Mouse (Mus musculus): ENCODE data around the gene Arhgap45. TPM values are rescaled to one million over a fixed set of nuclear protein-coding genes. Genes with fewer than 3 reads are reported as not detected.
A peak's percentile ranks its signal among the peaks of the same experiment; 100 is the strongest.

Arhgap45 gene
- polyA plus RNA-seq, 1 experiment from 2014 or later = 4.6 TPM

DNA sequence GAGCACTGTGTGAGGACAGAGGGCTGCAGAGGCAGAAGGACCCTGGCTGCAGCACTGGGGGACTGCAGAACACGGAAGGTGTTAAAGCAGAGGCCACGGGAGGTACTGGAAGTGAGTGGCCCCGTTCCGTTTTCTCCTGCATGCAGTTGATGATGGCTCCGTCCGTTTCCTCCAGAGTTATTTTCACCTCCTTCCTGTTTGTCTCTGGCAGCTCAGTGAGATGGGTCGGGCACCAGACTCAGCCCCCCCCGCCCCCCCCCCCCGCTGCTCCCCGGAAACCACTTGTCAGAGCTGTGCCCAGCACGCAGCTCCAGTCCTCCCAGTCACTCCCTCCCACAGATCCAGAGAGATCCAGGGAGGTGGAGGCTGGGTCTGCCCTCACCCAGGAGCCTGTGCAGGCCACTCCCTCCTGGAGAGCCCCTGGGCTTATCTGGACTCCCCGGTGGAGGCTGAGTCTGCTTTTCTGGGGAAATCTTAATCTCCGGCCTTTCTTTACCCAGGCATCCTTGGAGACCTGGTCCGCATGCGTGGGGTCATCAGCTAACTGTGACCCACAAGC is 2.4 kb downstream of the Arhgap45 start:
- WGBS = 9% methylated on average over 15 of the region's 15 CpGs
- ATAC-seq (ENCODE audit: insufficient number of reproducible peaks, insufficient read depth, low FRiP score, low TSS enrichment, low read depth) = no peak
- Histone ChIP-seq H3K27me3 (peaks cover 62% of the 10 kb centered on the region), H3K36me3 (no peaks in the 10 kb centered on the region), H3K4me3 (no peak overlapping the region; the same call in 1 of the 2 replicates), H3K27ac (no peak overlapping the region), H3K4me1 (peaks cover 24% of the 10 kb centered on the region), H3K9ac (peak overlapping the region; percentile 27; the same call in 1 of the 2 replicates), H3K4me2 (peak overlapping the region; percentile 26), H3K9me3 (no peaks in the 10 kb centered on the region)

DNA sequence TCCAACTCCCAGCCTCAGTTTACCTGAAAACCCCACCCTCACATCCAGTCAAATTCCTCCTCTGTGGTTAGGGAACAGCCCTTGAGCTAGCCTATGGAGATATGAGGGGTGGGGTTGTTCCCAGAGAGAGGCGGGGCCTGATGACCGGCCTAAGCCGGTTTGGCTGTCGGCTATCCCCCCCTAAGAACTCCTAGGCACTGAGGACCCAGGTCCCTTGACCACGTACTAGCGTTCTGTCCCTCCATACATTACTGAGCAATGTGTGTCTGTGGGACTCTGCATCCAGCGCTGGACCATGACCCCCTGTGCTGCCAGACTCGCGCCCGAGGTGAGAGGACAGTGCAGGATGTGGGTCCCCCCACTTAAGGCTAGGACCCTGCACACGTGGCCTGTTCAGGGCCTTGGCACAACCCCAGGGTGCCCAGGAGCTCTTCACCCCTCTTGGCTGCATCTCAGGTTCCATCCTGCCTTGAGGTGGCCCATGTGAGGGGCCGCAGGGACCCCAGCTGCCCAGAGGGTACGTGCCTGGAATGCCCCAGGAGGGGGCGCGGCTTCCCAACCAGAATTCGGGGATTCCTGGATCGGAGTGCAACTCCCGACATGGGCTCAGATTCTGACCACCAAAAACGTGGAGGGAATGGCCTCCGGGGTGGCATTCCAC is 3.1 kb downstream of the Arhgap45 start:
- H3K27ac ChIP-seq = no peak overlapping the region
- peak overlapping the region; percentile 14 for H3K4me3 ChIP-seq
- peak; percentile 28 for ATAC-seq (ENCODE audit: insufficient number of reproducible peaks, insufficient read depth, low FRiP score, low TSS enrichment, low read depth)
- H3K27me3 ChIP-seq = peaks cover 54% of the 10 kb centered on the region
- peaks cover 24% of the 10 kb centered on the region for H3K4me1 ChIP-seq
- H3K9me3 ChIP-seq = no peaks in the 10 kb centered on the region
- H3K36me3 ChIP-seq = no peaks in the 10 kb centered on the region
- peak overlapping the region; percentile 52; the same call in 1 of the 2 replicates for H3K9ac ChIP-seq
- WGBS = 8% methylated on average over 20 of the region's 20 CpGs
- H3K4me2 ChIP-seq = peak overlapping the region; percentile 44

- Histone ChIP-seq H3K4me2 (peak overlapping the region; percentile 44), H3K27ac (no peak overlapping the region), H3K4me1 (peaks cover 24% of the 10 kb centered on the region), H3K4me3 (peak overlapping the region; percentile 14; the same call in 1 of the 2 replicates), H3K36me3 (no peaks in the 10 kb centered on the region), H3K9me3 (no peaks in the 10 kb centered on the region), H3K27me3 (peaks cover 48% of the 10 kb centered on the region), H3K9ac (0 out of 2 replicates have a peak overlapping the region, but pooled peaks have one; percentile 52)
- ATAC-seq (ENCODE audit: insufficient number of reproducible peaks, insufficient read depth, low FRiP score, low TSS enrichment, low read depth) = no peak
- 31% methylated on average over 11 of the region's 11 CpGs for WGBS
Measured at GRCm38 (mm10) chr10:80020191-80020590, 3.7 kb downstream of the Arhgap45 start.

DNA sequence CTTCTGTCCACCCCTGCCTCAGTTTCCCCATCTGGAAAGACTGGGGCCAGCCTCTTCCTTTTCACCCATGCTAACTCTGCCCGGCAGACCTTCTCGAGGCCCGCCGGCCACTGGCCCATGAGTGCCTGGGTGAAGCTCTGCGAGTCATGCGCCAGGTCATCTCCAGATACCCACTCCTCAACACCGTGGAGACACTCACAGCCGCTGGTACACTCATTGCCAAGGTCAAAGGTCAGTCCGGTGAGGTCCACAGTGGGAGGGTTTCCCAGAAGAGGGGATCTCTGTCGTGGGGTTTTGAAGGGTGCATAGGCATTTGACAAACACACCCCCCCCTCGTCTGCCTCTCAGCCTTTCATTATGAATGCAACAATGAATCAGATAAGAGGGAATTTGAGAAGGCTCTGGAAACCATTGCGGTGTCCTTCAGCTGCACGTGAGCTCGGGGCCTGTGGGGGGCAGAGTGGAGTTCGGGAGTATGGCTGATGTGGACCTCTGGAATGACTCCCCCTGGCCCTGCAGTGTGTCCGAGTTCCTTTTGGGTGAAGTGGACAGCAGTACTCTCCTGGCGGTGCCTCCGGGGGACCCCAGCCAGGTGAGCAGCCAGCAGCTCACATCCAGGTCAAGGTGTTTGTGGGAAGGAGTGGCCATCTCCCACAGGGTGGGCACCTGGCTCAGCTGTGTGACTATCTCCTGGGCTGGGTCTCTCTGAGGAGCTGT is 4.3 kb downstream of the Arhgap45 start:
- Histone ChIP-seq H3K27me3 (peaks cover 42% of the 10 kb centered on the region), H3K4me3 (no peak overlapping the region), H3K9me3 (no peaks in the 10 kb centered on the region), H3K4me1 (peaks cover 24% of the 10 kb centered on the region), H3K4me2 (peak overlapping the region; percentile 44; the same call in 1 of the 2 replicates), H3K27ac (no peak overlapping the region), H3K36me3 (no peaks in the 10 kb centered on the region), H3K9ac (no peak overlapping the region)
- WGBS = 79% methylated on average over 18 of the region's 18 CpGs
- no peak for ATAC-seq (ENCODE audit: insufficient number of reproducible peaks, insufficient read depth, low FRiP score, low TSS enrichment, low read depth)

DNA sequence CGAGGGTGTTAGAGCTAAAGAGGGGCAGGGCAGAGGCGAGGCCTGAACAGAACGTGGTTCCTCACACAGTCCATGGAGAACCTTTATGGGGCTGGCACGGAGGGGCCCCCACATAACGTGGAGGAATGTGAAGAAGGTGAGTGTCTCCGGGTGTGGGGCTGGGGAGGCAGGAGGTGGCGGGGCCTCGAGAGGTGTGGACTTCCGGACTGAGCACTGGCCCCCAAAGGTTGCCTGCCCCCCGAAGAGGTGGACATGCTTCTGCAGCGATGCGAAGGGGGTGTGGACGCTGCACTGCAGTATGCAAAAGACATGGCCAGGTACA is 4.8 kb downstream of the Arhgap45 start:
- Histone ChIP-seq H3K27me3 (peaks cover 37% of the 10 kb centered on the region), H3K9ac (no peak overlapping the region), H3K4me2 (no peak overlapping the region), H3K9me3 (no peaks in the 10 kb centered on the region), H3K4me3 (no peak overlapping the region), H3K27ac (no peak overlapping the region), H3K36me3 (no peaks in the 10 kb centered on the region), H3K4me1 (peaks cover 24% of the 10 kb centered on the region)
- WGBS = 90% methylated on average over 13 of the region's 13 CpGs
- no peak for ATAC-seq (ENCODE audit: insufficient number of reproducible peaks, insufficient read depth, low FRiP score, low TSS enrichment, low read depth)

DNA sequence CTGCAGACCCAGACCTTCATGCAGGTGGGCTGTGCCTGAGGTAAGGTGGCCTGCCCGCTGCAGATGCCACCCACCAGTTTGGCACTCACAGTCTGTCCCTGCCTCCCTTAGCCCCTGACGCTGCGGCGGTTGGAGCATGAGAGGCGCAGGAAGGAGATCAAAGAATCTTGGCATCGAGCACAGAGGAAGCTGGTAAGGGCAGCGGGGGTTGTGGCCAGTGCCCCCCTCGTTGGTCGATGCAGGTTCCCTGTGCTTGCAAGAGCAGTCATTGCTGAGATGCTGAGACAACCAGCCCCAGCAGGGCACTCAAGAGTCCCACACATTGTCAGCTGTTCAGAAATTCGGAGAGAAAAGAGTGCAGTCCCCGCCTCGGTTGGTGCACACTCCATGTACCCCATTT is 5.7 kb downstream of the Arhgap45 start:
- Histone ChIP-seq H3K4me2 (no peak overlapping the region), H3K4me3 (no peak overlapping the region), H3K9me3 (no peaks in the 10 kb centered on the region), H3K36me3 (no peaks in the 10 kb centered on the region), H3K27ac (no peak overlapping the region), H3K4me1 (peaks cover 24% of the 10 kb centered on the region), H3K27me3 (peaks cover 29% of the 10 kb centered on the region), H3K9ac (no peak overlapping the region)
- 91% methylated on average over 12 of the region's 12 CpGs for WGBS
- no peak for ATAC-seq (ENCODE audit: insufficient number of reproducible peaks, insufficient read depth, low FRiP score, low TSS enrichment, low read depth)

DNA sequence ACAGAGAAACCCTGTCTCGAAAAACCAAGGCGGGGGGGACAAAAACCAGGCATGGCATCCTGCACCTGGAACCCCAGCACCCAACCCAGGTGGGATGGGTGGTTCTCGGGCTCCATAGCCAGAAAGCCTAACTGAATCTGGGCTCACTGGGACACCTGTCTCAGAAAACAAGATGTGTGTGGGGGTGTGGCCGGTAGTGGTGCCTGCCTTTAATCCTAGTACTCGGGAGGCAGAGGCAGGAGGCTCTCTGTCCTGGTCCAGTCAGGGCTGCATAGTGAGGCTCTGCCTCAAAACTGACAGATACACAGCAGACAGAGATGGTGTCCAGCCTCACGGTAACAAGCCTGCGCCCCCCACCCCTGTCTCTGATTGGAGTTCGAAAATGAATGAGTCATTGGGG is 6.4 kb downstream of the Arhgap45 start:
- H3K36me3 ChIP-seq = no peaks in the 10 kb centered on the region
- peaks cover 22% of the 10 kb centered on the region for H3K4me1 ChIP-seq
- WGBS = 91% methylated on average over 8 of the region's 8 CpGs
- no peak overlapping the region for H3K9ac ChIP-seq
- H3K27me3 ChIP-seq = peaks cover 24% of the 10 kb centered on the region
- no peak for ATAC-seq (ENCODE audit: insufficient number of reproducible peaks, insufficient read depth, low FRiP score, low TSS enrichment, low read depth)
- H3K4me2 ChIP-seq = no peak overlapping the region
- H3K4me3 ChIP-seq = no peak overlapping the region
- H3K27ac ChIP-seq = no peak overlapping the region
- H3K9me3 ChIP-seq = no peaks in the 10 kb centered on the region

GRCm38 (mm10) chr10:80023758-80024157 is 7.3 kb downstream of the Arhgap45 start:
- 76% methylated on average over 5 of the region's 5 CpGs for WGBS
- Histone ChIP-seq H3K9me3 (no peaks in the 10 kb centered on the region), H3K27ac (no peak overlapping the region), H3K27me3 (peaks cover 18% of the 10 kb centered on the region; the same call in 1 of the 2 replicates), H3K9ac (no peak overlapping the region), H3K4me3 (no peak overlapping the region), H3K36me3 (no peaks in the 10 kb centered on the region), H3K4me2 (no peak overlapping the region), H3K4me1 (peaks cover 18% of the 10 kb centered on the region)
- no peak for ATAC-seq (ENCODE audit: insufficient number of reproducible peaks, insufficient read depth, low FRiP score, low TSS enrichment, low read depth)

- no peak for ATAC-seq (ENCODE audit: insufficient number of reproducible peaks, insufficient read depth, low FRiP score, low TSS enrichment, low read depth)
- H3K9me3 ChIP-seq = no peaks in the 10 kb centered on the region
- H3K27me3 ChIP-seq = peaks cover 12% of the 10 kb centered on the region; the same call in 1 of the 2 replicates
- H3K9ac ChIP-seq = no peak overlapping the region
- no peak overlapping the region for H3K27ac ChIP-seq
- 76% methylated on average over 15 of the region's 15 CpGs for WGBS
- no peaks in the 10 kb centered on the region for H3K36me3 ChIP-seq
- H3K4me2 ChIP-seq = no peak overlapping the region
- no peak overlapping the region for H3K4me3 ChIP-seq
- peaks cover 12% of the 10 kb centered on the region for H3K4me1 ChIP-seq
Measured at GRCm38 (mm10) chr10:80024229-80025043, 8.0 kb downstream of the Arhgap45 start.

DNA sequence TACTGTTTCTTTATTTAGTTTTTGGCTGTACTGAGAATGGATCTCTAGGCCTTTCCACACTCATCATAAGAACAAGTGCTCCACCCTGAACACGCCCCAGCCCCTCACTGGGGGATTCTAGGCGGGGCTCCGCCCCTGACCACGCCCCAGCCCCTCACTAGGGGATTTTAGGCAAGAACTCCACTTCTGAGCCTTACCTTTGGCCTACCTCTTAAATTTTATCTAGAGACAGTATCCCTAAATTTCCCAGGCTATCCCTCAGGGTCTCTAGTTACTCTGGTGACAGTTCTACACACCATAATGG is 8.5 kb downstream of the Arhgap45 start:
- H3K4me3 ChIP-seq = no peak overlapping the region
- H3K9ac ChIP-seq = 0 out of 2 replicates have a peak overlapping the region, but pooled peaks have one; percentile 32
- no peak overlapping the region for H3K4me2 ChIP-seq
- H3K27me3 ChIP-seq = peaks cover 6% of the 10 kb centered on the region; the same call in 1 of the 2 replicates
- no peaks in the 10 kb centered on the region for H3K9me3 ChIP-seq
- H3K36me3 ChIP-seq = no peaks in the 10 kb centered on the region
- no peak for ATAC-seq (ENCODE audit: insufficient number of reproducible peaks, insufficient read depth, low FRiP score, low TSS enrichment, low read depth)
- H3K27ac ChIP-seq = no peak overlapping the region
- peaks cover 6% of the 10 kb centered on the region for H3K4me1 ChIP-seq
- 56% methylated on average over 4 of the region's 4 CpGs for WGBS

DNA sequence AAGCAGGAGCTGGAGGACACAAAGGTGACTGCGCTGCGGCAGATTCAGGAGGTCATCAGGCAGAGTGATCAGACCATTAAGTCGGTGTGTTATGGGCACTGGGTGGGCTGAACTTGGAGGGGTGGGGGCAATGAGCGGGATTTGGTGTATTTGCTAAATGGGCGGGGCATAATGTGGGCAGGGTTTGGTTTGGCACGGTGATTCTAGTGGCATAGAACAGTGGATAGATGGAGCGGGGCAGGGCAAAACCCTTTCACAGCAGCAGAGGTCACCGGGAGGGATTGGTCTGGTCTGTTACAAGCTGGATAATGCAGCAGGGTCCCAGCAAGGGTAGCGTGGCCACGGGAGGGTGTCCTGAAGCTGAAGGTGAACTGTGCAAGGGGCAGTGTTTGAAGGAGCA is 9.0 kb downstream of the Arhgap45 start:
- H3K36me3 ChIP-seq = no peaks in the 10 kb centered on the region
- WGBS = 78% methylated on average over 10 of the region's 10 CpGs
- H3K9ac ChIP-seq = no peak overlapping the region
- H3K4me3 ChIP-seq = no peak overlapping the region
- H3K4me2 ChIP-seq = no peak overlapping the region
- peaks cover 1% of the 10 kb centered on the region; the same call in 1 of the 2 replicates for H3K4me1 ChIP-seq
- H3K27me3 ChIP-seq = peaks cover 1% of the 10 kb centered on the region; the same call in 1 of the 2 replicates
- no peak overlapping the region for H3K27ac ChIP-seq
- H3K9me3 ChIP-seq = no peaks in the 10 kb centered on the region
- no peak for ATAC-seq (ENCODE audit: insufficient number of reproducible peaks, insufficient read depth, low FRiP score, low TSS enrichment, low read depth)

Data from embryonic facial prominence, embryonic 13.5 days (tissue).